Mouse (Mus musculus): ENCODE data around the gene Cd55b. TPM values are rescaled to one million over a fixed set of nuclear protein-coding genes. Genes with fewer than 3 reads are reported as not detected.

Cd55b gene
- 2.0 TPM for polyA plus RNA-seq (2014; fragmentation: Illumina TruSeq; extraction: RNeasy Lipid Tissue Mini Kit (QIAGEN cat#74804); ENCODE audit: low replicate concordance)

DNA sequence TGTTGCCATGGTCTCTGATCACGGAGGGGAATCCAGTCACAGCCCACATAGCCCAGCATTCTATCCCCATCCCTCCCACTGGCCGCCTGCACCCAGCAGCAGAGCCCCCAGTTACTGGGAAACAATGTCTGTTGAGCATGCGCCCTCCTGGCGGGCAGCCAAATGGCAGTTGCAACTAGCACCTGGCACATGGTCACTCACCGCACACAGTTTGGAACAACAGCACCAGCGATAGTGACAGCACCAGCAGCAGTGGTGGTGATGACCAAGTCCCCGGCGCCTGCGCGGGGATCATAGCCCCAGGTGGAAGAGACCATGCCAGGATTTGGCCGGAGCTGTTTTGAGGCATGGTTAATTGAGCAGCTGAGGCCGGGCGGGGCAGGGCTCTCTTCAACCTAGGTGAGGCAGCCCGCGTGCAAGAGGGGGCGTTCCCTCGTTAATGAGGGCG is at the start of gene Cd55b:
Gene Cd55b (minus strand): TSS at position 346 of the 448 bp plus-strand sequence.

GRCm38 (mm10) chr1:130462084-130462861 is 39.5 kb upstream of the Cd55b start, which contains the start of gene Cd55:
Gene Cd55, minus strand, starts transcription at chr1:130462744.

Other genes starting within 250 kb of the Cd55b start
- gene Cd55, start 39.7 kb upstream of the Cd55b start, polyA plus RNA-seq (2014; fragmentation: Illumina TruSeq; extraction: RNeasy Lipid Tissue Mini Kit (QIAGEN cat#74804); ENCODE audit: low replicate concordance), result 173 TPM
- not detected for gene Zp3r, start 206.6 kb upstream of the Cd55b start, polyA plus RNA-seq (2014; fragmentation: Illumina TruSeq; extraction: RNeasy Lipid Tissue Mini Kit (QIAGEN cat#74804); ENCODE audit: low replicate concordance)
- 1.9 TPM for gene C4bp, start 238.6 kb upstream of the Cd55b start, polyA plus RNA-seq (2014; fragmentation: Illumina TruSeq; extraction: RNeasy Lipid Tissue Mini Kit (QIAGEN cat#74804); ENCODE audit: low replicate concordance)